Mouse (Mus musculus): ENCODE results near the gene Slc35f6.

Slc35f6 gene

DNA sequence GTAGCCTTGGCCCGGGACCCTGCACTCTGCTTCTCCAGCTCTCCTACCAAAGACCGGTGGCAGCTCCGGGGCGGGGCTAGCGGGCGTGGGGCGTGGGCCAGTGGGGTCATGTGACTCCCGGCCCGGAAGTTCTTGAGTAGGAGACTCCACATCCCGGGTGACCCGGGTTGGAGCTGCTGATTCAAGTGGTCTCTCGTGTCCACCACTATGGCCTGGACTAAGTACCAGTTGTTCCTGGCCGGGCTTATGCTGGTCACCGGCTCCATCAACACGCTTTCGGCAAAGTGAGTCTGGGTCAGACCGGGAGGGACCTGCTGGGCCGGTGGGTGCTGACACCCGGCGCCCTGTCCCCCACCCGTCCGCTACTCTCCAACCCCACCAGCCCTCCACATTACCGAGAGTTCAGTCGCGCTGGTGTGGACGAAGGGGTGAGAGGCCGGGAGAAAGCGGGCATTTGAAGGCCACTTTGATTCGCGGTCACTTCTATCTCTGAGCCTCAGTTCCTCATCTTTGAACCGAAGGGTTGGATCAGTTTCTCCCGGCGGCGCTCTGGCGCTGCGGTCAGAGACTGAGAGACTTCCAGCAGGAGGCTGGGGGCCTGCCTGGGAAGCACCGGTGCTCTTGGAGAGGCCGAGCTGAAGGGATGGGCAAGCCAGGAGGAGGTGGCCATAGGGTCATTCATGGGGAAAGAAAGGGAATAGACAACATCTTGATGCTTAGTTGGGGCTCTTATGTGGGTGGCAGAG, at the start of gene Slc35f6:
Gene Slc35f6 (plus strand): TSS at position 119 of the 746 bp plus-strand sequence.
- peak; percentile 93 to 94 for DNase-seq

- no peak for DNase-seq
These were observed 46.3 kb upstream of the Slc35f6 start for GRCm38 (mm10) chr5:30601397-30601796.

GRCm38 (mm10) chr5:30603255-30603654, 44.5 kb upstream of the Slc35f6 start:
- no peak for DNase-seq

- no peak for DNase-seq
These were observed 43.8 kb upstream of the Slc35f6 start for GRCm38 (mm10) chr5:30603926-30604325.

DNA sequence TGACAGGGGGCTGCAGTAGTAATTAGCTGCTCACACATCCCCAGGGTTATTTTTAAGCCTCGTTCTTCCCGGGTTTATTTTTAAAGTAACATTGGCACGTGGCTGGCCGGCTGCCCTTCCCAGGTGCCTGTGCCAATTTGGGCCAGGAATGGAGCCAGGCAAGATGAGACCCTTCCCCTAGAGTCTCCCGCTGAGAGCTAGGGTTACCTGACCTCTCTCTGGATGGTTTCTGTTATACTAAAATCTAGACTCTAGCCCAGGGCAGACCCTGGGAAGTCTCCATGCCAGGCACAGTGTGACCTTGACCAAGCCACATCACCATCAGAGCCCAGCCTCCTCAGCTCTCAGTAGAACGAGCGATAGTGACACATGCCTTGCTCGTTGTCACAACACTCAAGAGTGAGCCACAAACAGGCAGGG, 43.0 kb upstream of the Slc35f6 start:
- no peak for DNase-seq

GRCm38 (mm10) chr5:30605649-30606048, 42.1 kb upstream of the Slc35f6 start:
- no peak for DNase-seq

- no peak for DNase-seq
These were observed 41.2 kb upstream of the Slc35f6 start for GRCm38 (mm10) chr5:30606424-30607073.

GRCm38 (mm10) chr5:30609094-30609493, 38.6 kb upstream of the Slc35f6 start:
- no peak for DNase-seq

DNA sequence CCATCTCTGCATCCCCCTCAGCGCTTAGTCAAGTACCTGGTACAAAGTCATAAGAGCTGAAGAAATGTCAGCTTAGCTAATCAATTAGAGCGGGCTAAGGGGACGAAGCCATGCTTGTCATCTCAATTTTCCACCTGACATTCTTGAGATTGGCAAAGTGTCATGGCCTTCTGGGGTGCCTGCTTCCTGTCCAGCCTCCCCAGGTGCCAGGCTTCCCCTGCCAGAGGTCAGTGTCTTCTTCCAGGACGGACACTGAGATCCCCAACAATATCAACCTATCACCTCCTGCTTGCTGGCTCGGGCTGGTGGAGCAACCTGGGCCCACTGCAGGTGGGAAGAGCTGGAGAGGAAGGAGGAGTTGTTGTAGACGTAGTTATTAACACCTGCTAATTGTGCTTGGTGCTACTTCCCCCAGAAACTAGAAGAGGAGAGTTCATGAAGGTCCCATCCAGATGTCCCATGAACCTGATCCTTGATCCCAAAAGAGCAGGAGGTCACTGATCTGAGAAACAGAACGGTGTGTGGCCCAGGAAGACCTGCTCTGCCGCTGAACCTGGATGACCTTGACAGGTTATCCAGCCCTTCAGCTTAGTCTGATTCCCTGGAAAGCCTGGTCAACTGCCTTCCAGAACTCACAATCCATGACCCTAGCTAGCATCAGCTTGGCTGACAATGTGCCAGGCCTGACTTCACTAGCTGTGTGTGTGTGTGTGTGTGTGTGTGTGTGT, 37.7 kb upstream of the Slc35f6 start:
- no peak for DNase-seq

GRCm38 (mm10) chr5:30611091-30611490, 36.6 kb upstream of the Slc35f6 start:
- no peak for DNase-seq

GRCm38 (mm10) chr5:30611689-30612088, 36.0 kb upstream of the Slc35f6 start:
- DNase-seq, result no peak

GRCm38 (mm10) chr5:30612575-30612974, 35.2 kb upstream of the Slc35f6 start:
- no peak for DNase-seq

DNA sequence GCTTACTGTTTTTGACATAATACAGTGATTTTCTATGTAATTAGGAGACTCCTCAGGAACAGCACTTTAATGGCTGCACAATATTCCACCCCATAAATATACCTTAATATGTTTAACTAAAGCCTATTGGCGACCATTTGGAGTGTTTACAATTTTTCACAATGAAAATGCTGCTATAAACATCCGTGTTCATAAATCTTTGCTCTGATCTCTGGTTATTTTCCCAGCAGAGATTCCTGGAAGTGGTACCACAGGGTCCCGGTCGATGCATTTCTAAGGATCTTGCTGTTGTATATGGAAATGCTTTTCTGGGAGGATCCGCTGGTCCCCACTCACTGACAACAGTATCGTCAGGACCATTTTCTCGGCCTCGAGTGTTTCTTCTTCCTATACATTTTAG, 34.5 kb upstream of the Slc35f6 start:
- DNase-seq, result no peak

DNA sequence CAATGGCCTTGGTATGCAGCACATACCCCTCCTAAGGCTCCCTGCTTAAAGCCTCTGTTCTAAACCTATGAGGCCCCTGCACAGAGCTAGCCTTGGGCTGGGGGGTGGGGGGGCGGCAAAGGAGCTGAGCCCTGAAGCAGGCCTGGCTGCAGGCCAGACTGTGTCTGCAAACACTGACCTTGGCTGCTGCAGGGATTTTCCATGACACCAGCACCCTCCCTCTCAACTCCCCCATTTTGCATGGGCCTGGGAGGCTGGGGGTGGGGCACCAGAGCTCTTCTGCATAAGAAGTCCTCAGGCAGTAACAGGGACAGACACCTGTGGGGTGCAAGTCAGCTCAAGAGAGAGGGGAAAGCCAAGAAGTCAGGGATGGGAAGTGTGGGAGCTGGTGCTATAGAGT, 33.5 kb upstream of the Slc35f6 start:
- no peak for DNase-seq

DNA sequence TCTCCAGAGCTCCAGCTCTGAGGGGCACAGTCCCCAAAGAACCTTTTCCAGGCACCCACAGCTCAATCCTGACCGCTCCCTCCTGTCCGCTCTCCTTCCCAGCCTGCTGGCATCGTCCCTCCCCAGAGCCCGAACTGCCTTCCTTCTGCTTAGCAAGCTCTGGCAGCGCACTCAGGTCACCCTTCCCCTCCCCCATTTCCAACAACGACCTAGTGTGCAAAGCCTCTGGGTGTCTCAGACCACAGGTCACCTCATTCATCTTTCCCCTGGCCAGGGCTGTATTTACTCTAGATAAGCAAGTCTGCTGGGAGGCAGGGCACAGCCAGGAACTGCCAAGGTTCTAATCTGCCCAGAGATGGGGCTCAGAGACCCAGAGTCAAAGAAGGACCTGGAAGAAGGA, 32.3 kb upstream of the Slc35f6 start:
- no peak for DNase-seq

DNA sequence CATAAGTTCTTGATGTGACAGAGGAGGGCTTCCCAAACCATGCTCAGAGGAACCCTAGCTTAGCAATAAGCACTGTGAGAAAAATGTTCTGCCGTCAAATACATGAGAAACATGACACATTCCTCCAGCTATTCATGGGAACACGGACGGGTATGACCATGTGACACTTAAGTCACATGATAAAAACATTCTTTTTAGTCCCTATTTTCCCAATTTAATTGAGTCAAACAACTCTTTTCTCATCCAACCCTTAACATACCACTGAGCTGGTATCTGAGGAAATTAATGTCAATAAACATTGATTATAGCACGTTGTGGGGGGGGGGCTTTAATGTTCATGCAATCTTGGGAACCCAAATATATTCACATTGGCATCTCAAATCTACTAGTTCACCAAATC, 31.9 kb upstream of the Slc35f6 start:
- no peak for DNase-seq

GRCm38 (mm10) chr5:30616644-30617043, 31.1 kb upstream of the Slc35f6 start:
- no peak for DNase-seq

GRCm38 (mm10) chr5:30617357-30617756, 30.4 kb upstream of the Slc35f6 start:
- DNase-seq, result no peak

GRCm38 (mm10) chr5:30617851-30618250, 29.9 kb upstream of the Slc35f6 start:
- DNase-seq, result no peak

- no peak for DNase-seq
These were observed 29.2 kb upstream of the Slc35f6 start for GRCm38 (mm10) chr5:30618376-30619003.

DNA sequence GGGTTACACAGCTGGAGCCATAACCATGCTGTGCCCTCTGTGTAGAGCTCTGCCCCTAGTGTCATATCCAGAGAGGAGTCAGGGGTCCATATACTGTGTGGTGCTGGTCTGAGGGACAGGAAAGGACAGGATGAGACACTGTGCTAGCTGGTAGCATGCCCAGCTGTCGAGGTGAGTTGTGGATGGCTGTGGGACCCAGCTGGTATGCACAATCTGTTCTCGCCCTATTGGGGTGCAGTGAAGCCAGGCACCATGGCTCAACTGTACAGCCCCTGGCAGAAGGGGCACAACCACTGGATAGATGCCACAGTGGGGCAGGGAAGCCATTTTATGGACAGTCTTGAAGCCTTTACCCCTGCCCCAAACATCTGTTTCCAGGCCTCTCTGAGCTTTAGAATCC, 28.5 kb upstream of the Slc35f6 start:
- DNase-seq, result no peak

- DNase-seq, result no peak
These were observed 27.2 kb upstream of the Slc35f6 start for GRCm38 (mm10) chr5:30620567-30620966.

- no peak for DNase-seq
These were observed 26.4 kb upstream of the Slc35f6 start for GRCm38 (mm10) chr5:30621211-30621790.

Measured in thymus, postnatal 36 days (tissue).